In the genomic region with DNA sequence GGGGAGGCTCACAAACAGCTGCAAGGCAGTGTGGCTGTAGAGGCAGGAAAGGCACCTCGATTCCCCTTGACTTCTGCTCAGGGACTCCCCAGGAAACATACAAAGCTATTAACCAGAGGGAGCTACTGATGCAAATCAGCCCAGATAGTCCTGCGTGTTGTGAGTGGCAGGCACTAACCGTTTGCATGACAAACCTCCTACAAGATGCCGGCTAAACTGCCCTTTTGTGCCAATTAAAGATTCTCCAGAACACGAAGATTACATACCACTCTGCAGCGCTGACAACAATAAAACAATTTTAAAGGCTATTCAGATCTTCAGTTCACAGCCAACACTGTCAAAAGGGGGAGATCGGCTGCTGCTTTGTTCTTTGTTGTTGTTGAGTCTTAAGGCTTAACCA, we compare ENCODE assay signal across 10 mouse cellular contexts.
DNase-seq lines count a peak whose midpoint lies in the region; ATAC-seq and TF ChIP-seq lines count a peak whose summit lies in the region.
"Had no signal": no experiment of that assay in that cellular context is flagged by ENCODE, and none has a peak within 500 bp of the region (broad histone marks: within the 10 kb centered on the region; RNA-seq: fewer than 3 reads in every experiment).

No protein-coding gene starts in this region.

- no peaks in the 10 kb centered on the region for H3K27me3 ChIP-seq in heart, embryonic 14.5 days (ENCODE audit: control insufficient read depth, insufficient read depth, low read length)
- H3K27me3 ChIP-seq in CH12.LX (replicated peaks), result no peaks in the 10 kb centered on the region
- no peaks in the 10 kb centered on the region for H3K27me3 ChIP-seq in forebrain, embryonic 14.5 days (replicated peaks; ENCODE audit: control insufficient read depth, insufficient read depth, low read length)
- no peaks in the 10 kb centered on the region for H3K27me3 ChIP-seq in midbrain, embryonic 13.5 days

- TF ChIP-seq EP300 in CH12.LX (IDR thresholded peaks at IDR 0.05; ENCODE audit: low read length), result no peak; the same call in 1 of the 2 replicates

- ATAC-seq in heart, embryonic 14.5 days (ENCODE audit: insufficient number of reproducible peaks, insufficient read depth, low FRiP score, low read depth), result no peak
- peak; percentile 19; the same call in 1 of the 2 replicates for ATAC-seq in forebrain, embryonic 14.5 days
- peak; percentile 34 for ATAC-seq in midbrain, embryonic 13.5 days

- 17% methylated on average over 7 of the region's 7 CpGs for WGBS in heart, embryonic 14.5 days
- WGBS in forebrain, embryonic 14.5 days, result 2% methylated on average over 7 of the region's 7 CpGs
- under 1% methylated on average over 7 of the region's 7 CpGs for WGBS in midbrain, embryonic 13.5 days

- 0 out of 2 replicates have a peak, but pooled peaks cover 4% of the 10 kb centered on the region for H3K36me3 ChIP-seq in heart, embryonic 14.5 days (ENCODE audit: control insufficient read depth, insufficient read depth, low read length)
- H3K36me3 ChIP-seq in CH12.LX (replicated peaks in 1 of 2; ENCODE audit: control insufficient read depth in 1 of 2, insufficient read depth in 1 of 2, low read length in 1 of 2), result peaks cover 0 to 50% of the 10 kb centered on the region in 2 experiments
- no peaks in the 10 kb centered on the region for H3K36me3 ChIP-seq in forebrain, embryonic 14.5 days (ENCODE audit: control insufficient read depth, insufficient read depth, low read length)
- 0 out of 2 replicates have a peak, but pooled peaks cover 2% of the 10 kb centered on the region for H3K36me3 ChIP-seq in midbrain, embryonic 13.5 days

- dilution Hi-C loops in CH12.LX (cut with MboI; ENCODE audit: extremely low pct_ligation_motif_present, extremely low pct_unique_long_range_greater_than_20kb, low sequenced_read_pairs), result no loop called here

- H3K9ac ChIP-seq in heart, embryonic 14.5 days (ENCODE audit: low read length), result peak overlapping the region; percentile 55
- no peak overlapping the region for H3K9ac ChIP-seq in CH12.LX (ENCODE audit: insufficient read depth, low read depth)
- H3K9ac ChIP-seq in forebrain, embryonic 14.5 days (ENCODE audit: low read length), result 0 out of 2 replicates have a peak overlapping the region, but pooled peaks have one; percentile 3
- no peak overlapping the region; the same call in 1 of the 2 replicates for H3K9ac ChIP-seq in midbrain, embryonic 13.5 days (replicated peaks)

- TF ChIP-seq CTCF in CH12.LX (conservative IDR thresholded peaks at IDR 0.05 in 1 of 2, IDR thresholded peaks at IDR 0.05 in 1 of 2; ENCODE audit: low read depth in 2 of 2, low read length in 2 of 2), result no peak

- H3K9me3 ChIP-seq in heart, embryonic 14.5 days (ENCODE audit: control insufficient read depth, low read length), result no peaks in the 10 kb centered on the region
- no peaks in the 10 kb centered on the region for H3K9me3 ChIP-seq in CH12.LX (replicated peaks; ENCODE audit: low read length)
- no peaks in the 10 kb centered on the region for H3K9me3 ChIP-seq in forebrain, embryonic 14.5 days (replicated peaks; ENCODE audit: control insufficient read depth, low read length)
- no peaks in the 10 kb centered on the region for H3K9me3 ChIP-seq in midbrain, embryonic 13.5 days

- H3K4me2 ChIP-seq in heart, embryonic 14.5 days (ENCODE audit: low read length), result no peak overlapping the region
- H3K4me2 ChIP-seq in CH12.LX (ENCODE audit: insufficient read depth, low read depth, poor library complexity, severe bottlenecking), result no peak overlapping the region
- no peak overlapping the region for H3K4me2 ChIP-seq in forebrain, embryonic 14.5 days (ENCODE audit: low read length)
- H3K4me2 ChIP-seq in midbrain, embryonic 13.5 days (replicated peaks), result no peak overlapping the region

- no peak overlapping the region for H3K4me3 ChIP-seq in heart, embryonic 14.5 days (ENCODE audit: control insufficient read depth in 1 of 2, insufficient read depth in 1 of 2, low read depth in 1 of 2, low read length in 2 of 2)
- H3K4me3 ChIP-seq in CH12.LX (replicated peaks in 1 of 3; ENCODE audit: low read depth in 2 of 3, low read length in 2 of 3, poor library complexity in 1 of 3), result no peak overlapping the region
- no peak overlapping the region for H3K4me3 ChIP-seq in forebrain, embryonic 14.5 days (ENCODE audit: low read depth, low read length)
- H3K4me3 ChIP-seq in midbrain, embryonic 13.5 days (replicated peaks), result no peak overlapping the region

- peaks cover 58 to 84% of the 10 kb centered on the region in 2 experiments for H3K4me1 ChIP-seq in heart, embryonic 14.5 days (ENCODE audit: control insufficient read depth in 2 of 2, insufficient read depth in 2 of 2, low read length in 2 of 2)
- peaks cover 19 to 87% of the 10 kb centered on the region in 2 experiments for H3K4me1 ChIP-seq in CH12.LX (ENCODE audit: control insufficient read depth in 1 of 2, insufficient read depth in 2 of 2)
- H3K4me1 ChIP-seq in forebrain, embryonic 14.5 days (ENCODE audit: control insufficient read depth, insufficient read depth, low read length), result peaks cover 66% of the 10 kb centered on the region
- H3K4me1 ChIP-seq in midbrain, embryonic 13.5 days (replicated peaks), result peaks cover 87% of the 10 kb centered on the region

- no peak for DNase-seq in heart, adult 11 months
- DNase-seq in CH12.LX (ENCODE audit: extremely low read depth), result peak; percentile 55
- DNase-seq in forebrain, embryonic 14.5 days (ENCODE audit: low spot score), result peak; percentile 61
- DNase-seq in adrenal gland, postnatal 14 days, result no peak
- DNase-seq in gastrocnemius, adult 18-20 months (ENCODE audit: low spot score), result no peak
- DNase-seq in urinary bladder, postnatal 14 days (ENCODE audit: low spot score), result no peak
- DNase-seq: adrenal gland, postnatal 10 days; cerebellum, adult 9-10 months had no signal

- TF ChIP-seq POLR2A in CH12.LX (IDR thresholded peaks at IDR 0.05; ENCODE audit: low read depth, low read length), result no peak

- TF ChIP-seq RAD21 in CH12.LX (IDR thresholded peaks at IDR 0.05; ENCODE audit: low read depth, low read length), result no peak

- H3K27ac ChIP-seq in heart, embryonic 14.5 days (replicated peaks in 1 of 2; ENCODE audit: control insufficient read depth in 1 of 2, insufficient read depth in 1 of 2, low read depth in 2 of 2, low read length in 2 of 2), result peak overlapping the region in 1 of 2 experiments; percentile 79; a peak in 1 of 4 replicates
- no peak overlapping the region for H3K27ac ChIP-seq in CH12.LX (ENCODE audit: insufficient read depth, low read depth)
- peak overlapping the region; percentile 61 for H3K27ac ChIP-seq in forebrain, embryonic 14.5 days (ENCODE audit: low read depth, low read length)
- peak overlapping the region; percentile 82 for H3K27ac ChIP-seq in midbrain, embryonic 13.5 days

- no peaks in the 10 kb centered on the region for H3K79me2 ChIP-seq in CH12.LX (replicated peaks; ENCODE audit: control insufficient read depth, extremely low read depth, insufficient read depth, poor library complexity, severe bottlenecking)

- in situ Hi-C loops in CH12.LX (cut with MboI; ENCODE audit: low pct_ligation_motif_present, low pct_unique_long_range_greater_than_20kb, low sequenced_read_pairs), result no loop called here

TF ChIP-seq in CH12.LX, 34 proteins besides CTCF, POLR2A, EP300 and RAD21:
- TF ChIP-seq ELF1 (IDR thresholded peaks at IDR 0.05; ENCODE audit: low read depth, low read length) (no peak), BHLHE40 (IDR thresholded peaks at IDR 0.05; ENCODE audit: low read depth, low read length) (no peak), MAFK (IDR thresholded peaks at IDR 0.05; ENCODE audit: insufficient replicate concordance, low read length) (no peak), ZC3H11A (IDR thresholded peaks at IDR 0.05; ENCODE audit: low read depth, low read length) (no peak), MEF2A (IDR thresholded peaks at IDR 0.05; ENCODE audit: borderline replicate concordance, low read depth, low read length) (no peak), KAT2A (IDR thresholded peaks at IDR 0.05; ENCODE audit: insufficient replicate concordance, low read length) (no peak), CHD1 (IDR thresholded peaks at IDR 0.05; ENCODE audit: low read depth, low read length) (no peak), NELFE (IDR thresholded peaks at IDR 0.05; ENCODE audit: low read depth, low read length) (no peak), JUND (conservative IDR thresholded peaks at IDR 0.05; ENCODE audit: low read depth, low read length) (no peak), UBTF (IDR thresholded peaks at IDR 0.05; ENCODE audit: low read depth, low read length) (no peak), RCOR1 (conservative IDR thresholded peaks at IDR 0.05; ENCODE audit: low read depth, low read length) (no peak), POLR2AphosphoS2 (IDR thresholded peaks at IDR 0.05; ENCODE audit: low read depth, low read length) (no peak)

Comparison
In these comparisons a context has a peak if more than half of its experiments do, and no peak if none do; other contexts are left out.
1. H3K9ac ChIP-seq: peak in heart, embryonic 14.5 days (single experiment) and forebrain, embryonic 14.5 days (single experiment); none in CH12.LX (single experiment) and midbrain, embryonic 13.5 days (single experiment).
2. DNase-seq: peak in CH12.LX (single experiment) and forebrain, embryonic 14.5 days (single experiment); none in heart, adult 11 months (single experiment), adrenal gland, postnatal 14 days (single experiment), gastrocnemius, adult 18-20 months (single experiment) and urinary bladder, postnatal 14 days (single experiment).